Mouse (Mus musculus) MEL (cell line): ENCODE measurements at regions not wholly inside any gene's neighbourhood (a gene's known extent, or its start where the extent isn't known, plus 50 kb on each side); places are given as distances from the start of the nearest gene placed in this dataset.

ENCODE experiments used
- DNase-seq: peaks from one replicate; pipeline ENCODE4 v3.0.0; 2011; ENCODE audit warnings: low read depth, low spot score
- H3K27ac ChIP-seq: 2 replicates; pipeline ENCODE4 v1.5.1; 2012; ENCODE audit warnings: low read depth, mild to moderate bottlenecking, control low read depth, low read length, moderate library complexity; ENCODE audit not compliant: control insufficient read depth
- H3K27me3 ChIP-seq, 2 experiments: fragments of 150-350 bp in 1 of 2; sonication (generic) in 1 of 2; 2 replicates each; pipeline ENCODE4 v1.6.1; 2012; ENCODE audit warnings: low read length in 2 of 2, mild to moderate bottlenecking in 2 of 2, improper control_type of control experiment in 1 of 2, moderate library complexity in 1 of 2; ENCODE audit not compliant: insufficient read depth in 2 of 2, control insufficient read depth in 1 of 2
- H3K36me3 ChIP-seq, 2 experiments: 2 replicates each; pipeline ENCODE4 v1.6.1; 2012 to 2014; ENCODE audit warnings: low read length in 2 of 2, improper control_type of control experiment in 1 of 2, inconsistent platforms in 1 of 2, mild to moderate bottlenecking in 1 of 2; ENCODE audit not compliant: insufficient read depth in 2 of 2, control insufficient read depth in 1 of 2
- H3K4me1 ChIP-seq, 2 experiments: fragments of 150-350 bp in 1 of 2; sonication (generic) in 1 of 2; 2 replicates each; pipeline ENCODE4 v1.6.1; 2012; ENCODE audit warnings: low read length in 2 of 2, improper control_type of control experiment in 1 of 2, mild to moderate bottlenecking in 1 of 2; ENCODE audit not compliant: insufficient read depth in 2 of 2, control insufficient read depth in 1 of 2
- H3K4me3 ChIP-seq, 2 experiments: fragments of 150-350 bp in 1 of 2; sonication (generic) in 1 of 2; 2 replicates each; pipeline ENCODE4 v1.5.1; 2012; ENCODE audit warnings: low read depth in 2 of 2, low read length in 2 of 2, mild to moderate bottlenecking in 2 of 2, moderate library complexity in 2 of 2, control low read depth in 1 of 2, improper control_type of control experiment in 1 of 2; ENCODE audit not compliant: control insufficient read depth in 1 of 2, insufficient read depth in 1 of 2
- H3K79me2 ChIP-seq: 2 replicates; pipeline ENCODE4 v1.6.1; 2012; ENCODE audit warnings: mild to moderate bottlenecking, low read length, moderate library complexity; ENCODE audit not compliant: control insufficient read depth, poor library complexity, insufficient read depth
- H3K9ac ChIP-seq: 2 replicates; pipeline ENCODE4 v1.6.1; 2012; ENCODE audit warnings: low read depth, mild to moderate bottlenecking, control low read depth, low read length, moderate library complexity; ENCODE audit not compliant: control insufficient read depth, poor library complexity, severe bottlenecking
- H3K9me3 ChIP-seq: fragments of 150-350 bp; sonication (generic); replicated peaks from 2 replicates; pipeline ENCODE4 v1.6.1; 2012; ENCODE audit warnings: mild to moderate bottlenecking, low read length, improper control_type of control experiment, moderate library complexity; ENCODE audit not compliant: insufficient read depth
- CHD1 ChIP-seq: IDR thresholded peaks from 2 replicates; pipeline ENCODE4 v1.6.1; 2012; ENCODE audit warnings: low read depth, mild to moderate bottlenecking, inconsistent platforms, low read length, improper control_type of control experiment
- CHD2 ChIP-seq: IDR thresholded peaks from 2 replicates; pipeline ENCODE4 v1.6.1; 2011; ENCODE audit warnings: low read length, improper control_type of control experiment
- E2F4 ChIP-seq: IDR thresholded peaks from 2 replicates; pipeline ENCODE4 v1.6.1; 2011; ENCODE audit warnings: low read depth, low read length, improper control_type of control experiment, borderline replicate concordance
- ELF1 ChIP-seq: IDR thresholded peaks from 2 replicates; pipeline ENCODE4 v1.6.1; 2014; ENCODE audit warnings: low read depth, mild to moderate bottlenecking, inconsistent platforms, low read length, improper control_type of control experiment, moderate library complexity
- EP300 ChIP-seq, 2 experiments: IDR thresholded peaks; 2 replicates each; pipeline ENCODE4 v1.6.1; 2011; ENCODE audit warnings: improper control_type of control experiment in 2 of 2, low read length in 2 of 2, low read depth in 1 of 2, mild to moderate bottlenecking in 1 of 2
- GATA1 ChIP-seq: IDR thresholded peaks from 2 replicates; pipeline ENCODE4 v1.6.1; 2011; ENCODE audit warnings: low read depth, low read length, improper control_type of control experiment
- MAX ChIP-seq: IDR thresholded peaks from 2 replicates; pipeline ENCODE4 v1.6.1; 2011; ENCODE audit warnings: low read length, improper control_type of control experiment
- MEF2A ChIP-seq: IDR thresholded peaks from 2 replicates; pipeline ENCODE4 v1.6.1; 2014; ENCODE audit warnings: low read depth, mild to moderate bottlenecking, inconsistent platforms, low read length, improper control_type of control experiment; ENCODE audit not compliant: poor library complexity, insufficient replicate concordance, severe bottlenecking; ENCODE audit errors: extremely low read depth
- MXI1 ChIP-seq: IDR thresholded peaks from 2 replicates; pipeline ENCODE4 v1.6.1; 2011; ENCODE audit warnings: mild to moderate bottlenecking, low read depth, low read length, improper control_type of control experiment
- MYB ChIP-seq: IDR thresholded peaks from 2 replicates; pipeline ENCODE4 v1.6.1; 2011; ENCODE audit warnings: mild to moderate bottlenecking, low read depth, low read length, improper control_type of control experiment
- MYC ChIP-seq: IDR thresholded peaks from 2 replicates; pipeline ENCODE4 v1.6.1; 2011; ENCODE audit warnings: low read depth, mild to moderate bottlenecking, low read length, improper control_type of control experiment, moderate library complexity
- NELFE ChIP-seq: IDR thresholded peaks from 2 replicates; pipeline ENCODE4 v1.6.1; 2011; ENCODE audit warnings: low read depth, low read length, improper control_type of control experiment
- NRF1 ChIP-seq: IDR thresholded peaks from 2 replicates; pipeline ENCODE4 v1.6.1; 2014; ENCODE audit warnings: low read depth, mild to moderate bottlenecking, inconsistent platforms, low read length, improper control_type of control experiment, moderate library complexity; ENCODE audit not compliant: poor library complexity, insufficient read depth, severe bottlenecking
- POLR2A ChIP-seq, 2 experiments: IDR thresholded peaks; 2 replicates each; pipeline ENCODE4 v1.6.1; 2011 to 2012; ENCODE audit warnings: low read length in 2 of 2, mild to moderate bottlenecking in 2 of 2, control low read depth in 1 of 2, improper control_type of control experiment in 1 of 2, low read depth in 1 of 2, moderate library complexity in 1 of 2; ENCODE audit not compliant: control insufficient read depth in 1 of 2, insufficient read depth in 1 of 2, poor library complexity in 1 of 2
- POLR2AphosphoS2 ChIP-seq: IDR thresholded peaks from 2 replicates; pipeline ENCODE4 v1.6.1; 2011; ENCODE audit warnings: low read length, improper control_type of control experiment
- POLR2AphosphoS5 ChIP-seq: IDR thresholded peaks from 2 replicates; pipeline ENCODE4 v1.6.1; 2012; ENCODE audit warnings: low read depth, borderline replicate concordance, mild to moderate bottlenecking, inconsistent platforms, low read length, moderate library complexity, mixed read lengths
- RAD21 ChIP-seq: IDR thresholded peaks from 2 replicates; pipeline ENCODE4 v1.6.1; 2011; ENCODE audit warnings: mild to moderate bottlenecking, low read depth, low read length, improper control_type of control experiment
- TAL1 ChIP-seq: IDR thresholded peaks from 2 replicates; pipeline ENCODE4 v1.6.1; 2012; ENCODE audit warnings: mild to moderate bottlenecking, inconsistent platforms, low read length, moderate library complexity, mixed read lengths
- TCF12 ChIP-seq: IDR thresholded peaks from 2 replicates; pipeline ENCODE4 v1.6.1; 2014; ENCODE audit warnings: low read depth, mild to moderate bottlenecking, inconsistent platforms, low read length, improper control_type of control experiment, moderate library complexity
- UBTF ChIP-seq: IDR thresholded peaks from 2 replicates; pipeline ENCODE4 v1.6.1; 2012; ENCODE audit warnings: low read depth, mild to moderate bottlenecking, inconsistent platforms, low read length, improper control_type of control experiment, moderate library complexity, borderline replicate concordance; ENCODE audit not compliant: insufficient read depth
- ZC3H11A ChIP-seq: IDR thresholded peaks from 2 replicates; pipeline ENCODE4 v1.6.1; 2012; ENCODE audit warnings: low read depth, mild to moderate bottlenecking, inconsistent platforms, low read length, improper control_type of control experiment
- ZKSCAN1 ChIP-seq: IDR thresholded peaks from 2 replicates; pipeline ENCODE4 v1.6.1; 2012; ENCODE audit warnings: low read depth, mild to moderate bottlenecking, inconsistent platforms, low read length, improper control_type of control experiment, moderate library complexity
- ZNF384 ChIP-seq: IDR thresholded peaks from 2 replicates; pipeline ENCODE4 v1.6.1; 2012; ENCODE audit warnings: low read depth, mild to moderate bottlenecking, inconsistent platforms, low read length, improper control_type of control experiment

DNA sequence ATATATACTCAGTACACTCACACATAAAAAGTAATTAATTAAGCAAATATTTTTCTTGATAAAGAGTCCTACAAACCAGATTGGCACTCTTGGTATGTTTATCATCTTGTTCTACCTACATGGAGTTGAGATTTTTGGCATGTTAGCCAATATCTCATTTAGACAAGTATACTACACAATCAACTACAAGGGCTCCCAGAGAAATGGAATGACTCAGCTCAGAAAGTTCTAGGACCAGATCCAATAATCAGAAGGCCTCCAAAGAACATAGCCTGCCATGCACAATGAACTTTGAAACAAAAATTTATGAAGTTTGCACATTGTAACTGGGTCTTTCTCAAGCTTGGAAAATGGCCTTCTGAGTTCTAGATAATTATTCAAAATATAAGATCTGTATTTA is 100.0 kb upstream of the Tbl1x start:
- no peak overlapping the region for H3K9ac ChIP-seq
- H3K36me3 ChIP-seq, result no peaks in the 10 kb centered on the region; a peak in 1 of 4 replicates
- no peak overlapping the region for H3K27ac ChIP-seq
- no peaks in the 10 kb centered on the region for H3K79me2 ChIP-seq
- H3K4me1 ChIP-seq, result peaks cover 2 to 4% of the 10 kb centered on the region in 2 experiments; a peak in 3 of 4 replicates
- no peaks in the 10 kb centered on the region for H3K27me3 ChIP-seq
- DNase-seq, result no peak
- H3K9me3 ChIP-seq, result no peaks in the 10 kb centered on the region
- TF ChIP-seq EP300 (IDR thresholded peaks at IDR 0.05; ENCODE audit: low read depth in 1 of 2, low read length in 2 of 2), result no peak
- TF ChIP-seq ZC3H11A, result no peak
- no peak for TF ChIP-seq RAD21
- no peak for TF ChIP-seq MYB
- TF ChIP-seq MXI1, result no peak
- TF ChIP-seq MAX, result no peak
- no peak for TF ChIP-seq NELFE
- TF ChIP-seq GATA1, result no peak
- TF ChIP-seq ZNF384, result no peak
- no peak for TF ChIP-seq UBTF
- no peak for TF ChIP-seq ZKSCAN1
- TF ChIP-seq MYC, result no peak
- TF ChIP-seq CHD1, result no peak
- TF ChIP-seq E2F4, result no peak
- H3K4me3 ChIP-seq, result no peak overlapping the region

DNA sequence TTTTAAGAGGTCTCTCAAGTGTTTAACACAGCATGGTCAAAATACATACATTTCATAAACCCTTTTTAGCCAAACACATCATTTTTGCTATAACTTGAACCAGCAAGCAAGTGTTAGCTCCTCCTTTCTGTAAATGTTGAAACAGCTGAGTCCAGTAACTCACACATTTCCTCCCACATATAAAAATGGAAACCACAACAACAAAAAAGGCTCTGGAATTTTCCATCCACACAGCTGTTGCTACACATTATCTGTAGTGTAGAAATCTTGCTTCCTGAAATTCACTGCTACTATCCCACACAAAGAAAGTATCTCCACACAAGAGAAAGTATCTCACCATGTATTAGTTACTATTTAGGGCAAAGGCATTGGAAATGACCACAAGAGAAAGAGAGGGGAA is 96.7 kb upstream of the Tbl1x start:
- Histone ChIP-seq H3K79me2 (no peaks in the 10 kb centered on the region), H3K4me3 (no peak overlapping the region), H3K27ac (no peak overlapping the region), H3K27me3 (no peaks in the 10 kb centered on the region), H3K36me3 (no peaks in the 10 kb centered on the region), H3K9ac (no peak overlapping the region), H3K4me1 (peaks cover 0 to 2% of the 10 kb centered on the region in 2 experiments; a peak in 2 of 4 replicates), H3K9me3 (no peaks in the 10 kb centered on the region)
- no peak for TF ChIP-seq ELF1
- no peak for TF ChIP-seq ZNF384
- no peak for TF ChIP-seq MXI1
- no peak for TF ChIP-seq TCF12
- no peak for TF ChIP-seq POLR2AphosphoS5
- no peak for TF ChIP-seq NRF1
- TF ChIP-seq POLR2AphosphoS2, result no peak
- no peak for TF ChIP-seq ZC3H11A
- no peak for TF ChIP-seq MEF2A
- TF ChIP-seq POLR2A (IDR thresholded peaks at IDR 0.05; ENCODE audit: control insufficient read depth in 1 of 2, insufficient read depth in 1 of 2, low read depth in 1 of 2, low read length in 2 of 2, poor library complexity in 1 of 2), result no peak
- TF ChIP-seq CHD2, result no peak
- no peak for TF ChIP-seq TAL1
- no peak for DNase-seq
